Mouse (Mus musculus) megakaryocyte-erythroid progenitor cell, adult 5-6 weeks (primary cell): ENCODE results near the gene Plekho2. TPM values are rescaled to one million over a fixed set of nuclear protein-coding genes. Genes with fewer than 3 reads are reported as not detected.

ENCODE experiments used
- ATAC-seq: replicated peaks from 2 replicates; pipeline ENCODE4 v1.8.0; 2016; ENCODE audit warnings: mild to moderate bottlenecking, inconsistent platforms; ENCODE audit not compliant: severe bottlenecking, poor library complexity, low FRiP score, low TSS enrichment
- total RNA-seq, 2 experiments: library from RNA; stranded (forward) in 1 of 2; stranded (reverse) in 1 of 2; fragments of 200-1000, 215-1000 nt in 1 of 2; fragments of >200 nt in 1 of 2; fragmentation: Nextera tagmentation in 1 of 2; gene quantifications; 2 replicates each; pipeline ENCODE4 v1.2.3; 2014 to 2017

Gene Plekho2
- total RNA-seq, 2 experiments from 2014 or later = 16.8 to 29.1 TPM

- ATAC-seq = peak; percentile 35
Observed at GRCm38 (mm10) chr9:65587573-65588358, 7.9 kb upstream of the Plekho2 start.

- peak; percentile 14 for ATAC-seq
Observed at GRCm38 (mm10) chr9:65587270-65587572, 7.4 kb upstream of the Plekho2 start.

GRCm38 (mm10) chr9:65586406-65587269 lies 6.8 kb upstream of the Plekho2 start, which contains the start of gene Pif1:
Gene Pif1 (plus strand): TSS chr9:65587160.
- ATAC-seq = peak; percentile 92

GRCm38 (mm10) chr9:65583045-65583444 lies 3.2 kb upstream of the Plekho2 start:
- ATAC-seq = no peak

GRCm38 (mm10) chr9:65580401-65581256 lies 789 bp upstream of the Plekho2 start:
- ATAC-seq = peak; percentile 83

GRCm38 (mm10) chr9:65578801-65579249 lies 1.0 kb downstream of the Plekho2 start:
- peak; percentile 26; the same call in 1 of the 2 replicates for ATAC-seq

- ATAC-seq = no peak
Observed at GRCm38 (mm10) chr9:65577511-65578196, 2.2 kb downstream of the Plekho2 start.

GRCm38 (mm10) chr9:65576861-65577510 lies 2.9 kb downstream of the Plekho2 start:
- no peak for ATAC-seq

- ATAC-seq = 0 out of 2 replicates have a peak, but pooled peaks have one; percentile 16
Observed at GRCm38 (mm10) chr9:65575393-65576196, 4.2 kb downstream of the Plekho2 start.

- ATAC-seq = peak; percentile 74
Observed at GRCm38 (mm10) chr9:65574513-65575392, 5.1 kb downstream of the Plekho2 start.

- ATAC-seq = no peak
Observed at GRCm38 (mm10) chr9:65572837-65573236, 7.0 kb downstream of the Plekho2 start.

GRCm38 (mm10) chr9:65569491-65569971 lies 10.3 kb downstream of the Plekho2 start:
- ATAC-seq = no peak

GRCm38 (mm10) chr9:65568787-65569186 lies 11.1 kb downstream of the Plekho2 start:
- no peak for ATAC-seq

GRCm38 (mm10) chr9:65564698-65565097 lies 15.1 kb downstream of the Plekho2 start:
- ATAC-seq = no peak

- ATAC-seq = no peak
Observed at GRCm38 (mm10) chr9:65563073-65563472, 16.8 kb downstream of the Plekho2 start.

- ATAC-seq = no peak
Observed at GRCm38 (mm10) chr9:65562081-65562506, 17.7 kb downstream of the Plekho2 start.
